Mouse (Mus musculus): ENCODE data around the gene Stum. TPM values are rescaled to one million over a fixed set of nuclear protein-coding genes. Genes with fewer than 3 reads are reported as not detected.
A peak's percentile ranks its signal among the peaks of the same experiment; 100 is the strongest.
"Not testable (repeated sequence)": the region's sequence is repeated elsewhere in the genome, so short reads cannot be mapped to it uniquely, and the experiment has no call there.

The Stum gene
- 2.8 and 6.6 TPM in 2 replicates for polyA plus RNA-seq (2016; fragmentation: Nextera tagmentation; extraction: Ambion mirVana)

- H3K27ac ChIP-seq (replicated peaks), result peak within 1 kb of the TSS; percentile 81
- H3K4me3 ChIP-seq, result peak within 1 kb of the TSS; percentile 65
- H3K36me3 ChIP-seq, result no peaks in the 10 kb centered on the region
- 3% methylated on average over 40 of the region's 40 CpGs for WGBS
- no peaks in the 10 kb centered on the region for H3K9me3 ChIP-seq (replicated peaks)
- peaks cover 48% of the 10 kb centered on the region for H3K27me3 ChIP-seq (ENCODE audit: low read depth, poor library complexity, severe bottlenecking)
- H3K4me1 ChIP-seq, result peaks cover 43% of the 10 kb centered on the region
- peak; percentile 75 for DNase-seq (ENCODE audit: low spot score)
Observed at GRCm38 (mm10) chr1:180483399-180484291, at the start of gene Stum. Stum (minus strand) TSS chr1:180483504.

DNA sequence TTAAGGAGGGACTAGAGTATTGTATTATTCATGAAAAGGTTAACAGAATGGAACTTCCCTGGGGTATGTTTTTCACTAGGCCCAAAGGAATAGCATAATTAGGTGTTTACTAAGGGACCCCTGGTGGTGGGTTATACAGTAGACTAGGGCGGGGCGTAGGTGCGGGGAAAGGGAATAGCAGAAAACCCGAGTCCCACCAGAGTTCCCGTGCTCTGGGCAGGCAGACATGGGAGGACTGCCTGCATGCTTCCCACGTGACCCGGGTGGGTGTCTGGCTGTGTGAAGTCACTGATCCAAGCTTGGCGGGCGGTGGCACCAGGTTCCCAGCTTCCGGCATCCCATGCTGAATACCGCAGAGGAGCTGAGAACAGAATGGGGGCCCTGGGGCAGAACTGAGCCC is 49.4 kb upstream of the Stum start:
- peaks cover 13% of the 10 kb centered on the region for H3K4me1 ChIP-seq
- H3K4me3 ChIP-seq, result no peak overlapping the region
- H3K9me3 ChIP-seq (replicated peaks), result peaks cover 16% of the 10 kb centered on the region
- no peaks in the 10 kb centered on the region for H3K27me3 ChIP-seq (ENCODE audit: low read depth, poor library complexity, severe bottlenecking)
- H3K27ac ChIP-seq (replicated peaks), result no peak overlapping the region
- 91% methylated on average over 11 of the region's 11 CpGs for WGBS
- DNase-seq (ENCODE audit: low spot score), result no peak
- no peaks in the 10 kb centered on the region for H3K36me3 ChIP-seq

GRCm38 (mm10) chr1:180530457-180531263 is 47.4 kb upstream of the Stum start:
- H3K4me3 ChIP-seq, result no peak overlapping the region
- peaks cover 16% of the 10 kb centered on the region for H3K9me3 ChIP-seq (replicated peaks)
- no peaks in the 10 kb centered on the region for H3K27me3 ChIP-seq (ENCODE audit: low read depth, poor library complexity, severe bottlenecking)
- 65% methylated on average over 8 of the region's 8 CpGs for WGBS
- no peak overlapping the region for H3K27ac ChIP-seq (replicated peaks)
- peaks cover 13% of the 10 kb centered on the region for H3K4me1 ChIP-seq
- no peaks in the 10 kb centered on the region for H3K36me3 ChIP-seq
- DNase-seq (ENCODE audit: low spot score), result no peak

- no peaks in the 10 kb centered on the region for H3K27me3 ChIP-seq (ENCODE audit: low read depth, poor library complexity, severe bottlenecking)
- no peak overlapping the region for H3K4me3 ChIP-seq
- no peaks in the 10 kb centered on the region for H3K36me3 ChIP-seq
- peaks cover 16% of the 10 kb centered on the region for H3K9me3 ChIP-seq (replicated peaks)
- 90% methylated on average over 7 of the region's 7 CpGs for WGBS
- no peak for DNase-seq (ENCODE audit: low spot score)
- no peak overlapping the region for H3K27ac ChIP-seq (replicated peaks)
- H3K4me1 ChIP-seq, result peaks cover 13% of the 10 kb centered on the region
Observed at GRCm38 (mm10) chr1:180529847-180530246, 46.5 kb upstream of the Stum start.

DNA sequence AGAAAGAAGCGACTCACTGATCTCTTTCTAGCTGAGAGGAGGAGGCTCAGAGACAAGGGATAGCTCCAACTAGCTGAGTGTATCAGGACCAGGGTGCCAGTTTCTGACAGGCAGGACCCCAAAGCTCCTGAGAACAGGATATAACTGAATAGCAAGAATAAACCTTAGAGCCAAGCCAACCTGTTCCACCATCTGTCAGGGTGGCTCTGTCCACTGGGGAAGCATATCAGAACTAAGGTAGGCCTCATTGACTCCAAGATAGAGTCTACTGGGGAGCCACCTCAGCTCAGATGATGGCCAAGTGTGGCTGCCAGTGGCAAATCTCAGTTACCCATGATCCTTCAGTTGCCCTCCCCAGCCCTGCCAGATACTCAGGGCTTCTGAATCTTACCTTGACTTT is 42.0 kb upstream of the Stum start:
- peaks cover 13% of the 10 kb centered on the region for H3K4me1 ChIP-seq
- H3K27ac ChIP-seq (replicated peaks), result no peak overlapping the region
- no peaks in the 10 kb centered on the region for H3K9me3 ChIP-seq (replicated peaks)
- no peak for DNase-seq (ENCODE audit: low spot score)
- H3K4me3 ChIP-seq, result no peak overlapping the region
- 74% methylated on average over 1 of the region's 1 CpGs for WGBS
- no peaks in the 10 kb centered on the region for H3K36me3 ChIP-seq
- H3K27me3 ChIP-seq (ENCODE audit: low read depth, poor library complexity, severe bottlenecking), result no peaks in the 10 kb centered on the region

GRCm38 (mm10) chr1:180523320-180523719 is 40.0 kb upstream of the Stum start:
- Histone ChIP-seq H3K9me3 (replicated peaks) (no peaks in the 10 kb centered on the region), H3K4me3 (no peak overlapping the region), H3K27me3 (ENCODE audit: low read depth, poor library complexity, severe bottlenecking) (no peaks in the 10 kb centered on the region), H3K27ac (replicated peaks) (no peak overlapping the region), H3K36me3 (no peaks in the 10 kb centered on the region), H3K4me1 (peaks cover 9% of the 10 kb centered on the region; the same call in 1 of the 2 replicates)
- WGBS, result 86% methylated on average over 2 of the region's 2 CpGs
- DNase-seq (ENCODE audit: low spot score), result no peak

DNA sequence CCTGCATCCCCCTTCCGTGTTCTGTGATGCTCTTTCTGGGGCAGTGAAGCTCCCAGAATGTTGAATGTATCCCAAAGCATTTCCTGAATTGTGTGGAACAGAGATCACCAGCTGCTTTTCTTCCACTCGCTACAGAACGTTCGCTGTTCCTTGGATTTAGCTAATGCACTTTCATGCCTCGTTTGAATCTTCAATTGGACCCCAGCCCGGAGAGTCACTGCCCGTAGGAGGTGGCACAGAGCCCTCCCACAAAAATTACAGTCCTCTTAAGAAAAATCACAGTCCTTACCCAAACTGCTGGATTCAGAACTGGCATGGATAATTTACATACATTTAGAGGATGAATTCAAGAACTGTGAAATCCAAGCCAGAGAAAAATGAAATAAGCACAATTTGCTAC is 36.9 kb upstream of the Stum start:
- Histone ChIP-seq H3K4me1 (peaks cover 5% of the 10 kb centered on the region; the same call in 1 of the 2 replicates), H3K9me3 (replicated peaks) (no peaks in the 10 kb centered on the region), H3K36me3 (no peaks in the 10 kb centered on the region), H3K27me3 (ENCODE audit: low read depth, poor library complexity, severe bottlenecking) (no peaks in the 10 kb centered on the region), H3K27ac (replicated peaks) (no peak overlapping the region), H3K4me3 (no peak overlapping the region)
- no peak for DNase-seq (ENCODE audit: low spot score)
- WGBS, result 58% methylated on average over 7 of the region's 7 CpGs

GRCm38 (mm10) chr1:180519520-180519919 is 36.2 kb upstream of the Stum start:
- Histone ChIP-seq H3K27me3 (ENCODE audit: low read depth, poor library complexity, severe bottlenecking) (no peaks in the 10 kb centered on the region), H3K4me1 (peaks cover 5% of the 10 kb centered on the region; the same call in 1 of the 2 replicates), H3K36me3 (no peaks in the 10 kb centered on the region), H3K4me3 (no peak overlapping the region), H3K27ac (replicated peaks) (no peak overlapping the region), H3K9me3 (replicated peaks) (no peaks in the 10 kb centered on the region)
- DNase-seq (ENCODE audit: low spot score), result no peak
- WGBS, result 88% methylated on average over 8 of the region's 8 CpGs

- DNase-seq (ENCODE audit: low spot score); H3K4me3 ChIP-seq; H3K36me3 ChIP-seq; H3K4me1 ChIP-seq; H3K27ac ChIP-seq (replicated peaks); H3K9me3 ChIP-seq (replicated peaks); H3K27me3 ChIP-seq (ENCODE audit: low read depth, poor library complexity, severe bottlenecking): not testable (repeated sequence)
- 94% methylated on average over 7 of the region's 7 CpGs for WGBS
Observed at GRCm38 (mm10) chr1:180518899-180519298, 35.6 kb upstream of the Stum start.

DNA sequence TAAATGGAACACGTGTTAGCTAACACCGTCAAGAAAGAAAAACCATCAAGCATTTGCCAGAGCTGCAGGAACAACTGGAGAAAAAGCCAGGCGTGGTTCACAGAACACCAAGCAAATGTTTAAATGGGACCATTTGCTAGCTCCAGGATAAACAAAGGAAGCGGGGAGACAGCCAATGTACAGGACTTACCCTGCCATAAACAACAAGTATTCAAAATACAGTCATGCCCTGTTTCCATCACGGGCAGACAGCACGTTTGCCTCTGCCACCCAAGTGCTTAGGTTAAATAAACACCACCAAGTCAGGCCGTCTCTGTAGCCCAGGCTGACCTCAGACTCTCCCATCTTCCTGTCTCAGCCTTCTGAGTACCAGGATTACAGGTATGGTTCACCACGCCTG is 35.1 kb upstream of the Stum start:
- Histone ChIP-seq H3K4me3 (no peak overlapping the region), H3K27ac (replicated peaks) (no peak overlapping the region), H3K9me3 (replicated peaks) (no peaks in the 10 kb centered on the region), H3K36me3 (no peaks in the 10 kb centered on the region), H3K4me1 (peaks cover 5% of the 10 kb centered on the region; the same call in 1 of the 2 replicates), H3K27me3 (ENCODE audit: low read depth, poor library complexity, severe bottlenecking) (no peaks in the 10 kb centered on the region)
- DNase-seq (ENCODE audit: low spot score), result no peak
- 82% methylated on average over 8 of the region's 8 CpGs for WGBS

DNA sequence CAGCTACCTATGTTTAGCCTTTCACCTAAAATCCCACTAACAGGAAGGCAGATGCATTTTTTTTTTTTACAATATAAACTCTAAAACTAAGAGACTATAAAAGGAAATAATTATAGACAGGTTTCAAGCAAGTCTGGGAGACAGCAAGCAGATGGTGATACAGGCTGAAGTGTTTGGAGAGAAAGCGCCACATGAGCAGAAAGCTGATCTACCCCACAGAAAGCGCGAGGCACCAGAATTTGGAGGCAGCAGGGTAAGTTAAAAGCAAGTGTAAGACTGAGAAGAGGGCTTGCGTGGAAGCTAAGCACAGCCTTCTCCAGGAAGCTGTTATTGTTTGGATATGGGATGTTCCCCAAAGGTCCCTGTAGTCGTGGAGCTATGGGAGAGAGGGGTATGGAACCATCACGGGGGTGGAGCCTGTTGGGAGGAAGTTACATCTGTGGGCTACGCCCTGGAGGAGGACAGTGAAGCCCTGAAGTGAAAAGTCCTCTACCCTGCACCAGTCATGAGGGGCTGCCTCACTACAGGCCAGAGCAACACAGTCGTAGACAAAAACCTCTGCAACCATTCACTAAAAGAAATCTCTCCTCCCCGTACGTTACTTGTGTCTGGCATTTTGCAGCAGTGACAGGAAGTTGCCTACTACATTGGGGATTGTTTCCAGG is 34.2 kb upstream of the Stum start:
- Histone ChIP-seq H3K9me3 (replicated peaks) (no peaks in the 10 kb centered on the region), H3K27me3 (ENCODE audit: low read depth, poor library complexity, severe bottlenecking) (no peaks in the 10 kb centered on the region), H3K36me3 (no peaks in the 10 kb centered on the region), H3K4me3 (no peak overlapping the region), H3K27ac (replicated peaks) (no peak overlapping the region), H3K4me1 (peaks cover 5% of the 10 kb centered on the region; the same call in 1 of the 2 replicates)
- WGBS, result 81% methylated on average over 10 of the region's 10 CpGs
- DNase-seq (ENCODE audit: low spot score), result no peak

DNA sequence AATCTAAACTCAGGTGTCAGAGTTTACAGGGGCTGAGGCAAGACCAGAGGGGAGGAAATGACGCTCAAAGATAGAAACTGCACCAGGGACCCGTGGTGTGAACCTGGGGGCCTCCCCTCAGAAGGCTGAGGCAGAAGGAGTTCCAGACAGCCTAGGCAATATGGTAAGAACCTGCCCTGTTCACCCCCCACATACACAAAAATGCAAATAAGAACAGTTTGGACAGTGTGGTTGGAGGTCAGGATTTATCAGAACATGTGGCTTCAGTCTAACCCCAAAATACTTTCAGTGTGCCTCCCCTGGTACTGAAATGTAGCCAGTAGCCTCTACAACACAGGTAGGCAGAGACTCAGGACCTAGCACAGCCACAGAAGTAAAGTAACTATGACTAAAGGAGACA is 30.8 kb upstream of the Stum start:
- H3K4me3 ChIP-seq, result no peak overlapping the region
- DNase-seq (ENCODE audit: low spot score), result no peak
- WGBS, result 76% methylated on average over 2 of the region's 2 CpGs
- H3K4me1 ChIP-seq, result 0 out of 2 replicates have a peak, but pooled peaks cover 4% of the 10 kb centered on the region
- no peak overlapping the region for H3K27ac ChIP-seq (replicated peaks)
- H3K27me3 ChIP-seq (ENCODE audit: low read depth, poor library complexity, severe bottlenecking), result no peaks in the 10 kb centered on the region
- H3K36me3 ChIP-seq, result no peaks in the 10 kb centered on the region
- no peaks in the 10 kb centered on the region for H3K9me3 ChIP-seq (replicated peaks)

All from midbrain, embryonic 10.5 days (tissue).